Mouse (Mus musculus) urinary bladder, postnatal 25 days (tissue): ENCODE measurements around the gene Ppfibp1.
"Not testable (repeated sequence)": the region's sequence is repeated elsewhere in the genome, so short reads cannot be mapped to it uniquely, and the experiment has no call there.

Experiments
- DNase-seq: peaks from one replicate; pipeline ENCODE4 v3.0.0; 2022; ENCODE audit warnings: low spot score

Gene Ppfibp1

GRCm38 (mm10) chr6:146887958-146888659 lies at the start of gene Ppfibp1:
Gene Ppfibp1 (plus strand): TSS chr6:146888487.
- peak; percentile 98 for DNase-seq

- DNase-seq = no peak
Measured at GRCm38 (mm10) chr6:146838863-146839262, 49.4 kb upstream of the Ppfibp1 start.

GRCm38 (mm10) chr6:146844867-146845266 lies 43.4 kb upstream of the Ppfibp1 start:
- DNase-seq = no peak

- no peak for DNase-seq
Measured at GRCm38 (mm10) chr6:146845347-146845746, 42.9 kb upstream of the Ppfibp1 start.

- no peak for DNase-seq
Measured at GRCm38 (mm10) chr6:146845961-146846750, 42.1 kb upstream of the Ppfibp1 start.

- no peak for DNase-seq
Measured at GRCm38 (mm10) chr6:146847402-146847801, 40.9 kb upstream of the Ppfibp1 start.

- no peak for DNase-seq
Measured at GRCm38 (mm10) chr6:146848281-146848680, 40.0 kb upstream of the Ppfibp1 start.

GRCm38 (mm10) chr6:146850050-146850449 lies 38.2 kb upstream of the Ppfibp1 start, which contains the start of gene Smco2:
Gene Smco2 (plus strand): TSS chr6:146850104.
- no peak for DNase-seq

- DNase-seq = no peak
Measured at GRCm38 (mm10) chr6:146851916-146852315, 36.4 kb upstream of the Ppfibp1 start.

- no peak for DNase-seq
Measured at GRCm38 (mm10) chr6:146852739-146853138, 35.5 kb upstream of the Ppfibp1 start.

- DNase-seq = no peak
Measured at GRCm38 (mm10) chr6:146855185-146855584, 33.1 kb upstream of the Ppfibp1 start.

GRCm38 (mm10) chr6:146857386-146857785 lies 30.9 kb upstream of the Ppfibp1 start:
- no peak for DNase-seq

GRCm38 (mm10) chr6:146863154-146863553 lies 25.1 kb upstream of the Ppfibp1 start:
- no peak for DNase-seq

- not testable (repeated sequence) for DNase-seq
Measured at GRCm38 (mm10) chr6:146864370-146864769, 23.9 kb upstream of the Ppfibp1 start.

- no peak for DNase-seq
Measured at GRCm38 (mm10) chr6:146865701-146866100, 22.6 kb upstream of the Ppfibp1 start.

- no peak for DNase-seq
Measured at GRCm38 (mm10) chr6:146871975-146872374, 16.3 kb upstream of the Ppfibp1 start.

GRCm38 (mm10) chr6:146874415-146874814 lies 13.9 kb upstream of the Ppfibp1 start:
- no peak for DNase-seq

- no peak for DNase-seq
Measured at GRCm38 (mm10) chr6:146876820-146877219, 11.5 kb upstream of the Ppfibp1 start.

GRCm38 (mm10) chr6:146877425-146878045 lies 10.8 kb upstream of the Ppfibp1 start:
- no peak for DNase-seq

GRCm38 (mm10) chr6:146878926-146879325 lies 9.4 kb upstream of the Ppfibp1 start:
- no peak for DNase-seq

- DNase-seq = no peak
Measured at GRCm38 (mm10) chr6:146879856-146880255, 8.4 kb upstream of the Ppfibp1 start.

GRCm38 (mm10) chr6:146880296-146880695 lies 8.0 kb upstream of the Ppfibp1 start:
- no peak for DNase-seq
